Mouse (Mus musculus) right cerebral cortex, postnatal 4 days (tissue): ENCODE data around the gene Echdc2.
A peak's percentile ranks its signal among the peaks of the same experiment; 100 is the strongest.

Experiments used
- DNase-seq: peaks from one replicate; pipeline ENCODE4 v3.0.0-alpha.2; 2022

The Echdc2 gene

DNA sequence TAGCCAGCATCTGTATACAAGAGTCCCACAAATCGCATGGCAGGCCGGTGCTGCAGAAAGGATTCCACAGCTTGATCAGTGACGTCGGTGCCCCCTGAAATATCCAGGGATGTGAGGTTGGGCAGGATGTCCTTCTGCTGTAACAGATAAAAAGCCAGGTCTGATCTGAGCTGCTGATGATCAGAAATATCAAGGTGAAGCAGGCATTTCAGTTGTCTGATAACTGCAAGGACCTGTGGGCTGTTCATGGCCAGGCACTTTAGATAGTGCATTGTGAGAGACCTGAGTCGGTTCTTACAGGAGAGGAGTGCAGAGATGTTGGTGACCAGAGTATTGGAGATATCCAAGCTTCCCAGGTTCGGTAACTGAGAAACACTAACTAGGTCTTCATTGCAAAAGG is 39.4 kb downstream of the Echdc2 start:
- no peak for DNase-seq

DNA sequence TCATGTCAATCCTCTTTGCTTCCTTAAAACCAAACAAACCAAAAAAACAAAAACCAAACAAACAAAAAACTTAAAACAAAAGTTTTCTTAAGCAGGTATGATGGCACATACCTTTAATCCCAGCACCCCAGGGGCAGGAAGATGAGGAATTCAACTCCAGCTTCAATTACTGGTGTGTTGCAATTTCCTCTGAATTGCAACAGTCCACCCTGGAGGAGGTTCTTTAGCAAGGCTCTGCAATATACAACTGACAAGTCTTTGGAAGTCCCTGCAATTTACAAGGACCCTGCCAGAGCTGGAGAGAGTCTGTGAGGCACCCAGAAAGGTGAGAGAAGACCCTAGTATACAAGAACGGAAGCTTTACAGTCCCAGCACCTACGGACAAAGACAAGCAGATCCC is 47.8 kb downstream of the Echdc2 start:
- no peak for DNase-seq

DNA sequence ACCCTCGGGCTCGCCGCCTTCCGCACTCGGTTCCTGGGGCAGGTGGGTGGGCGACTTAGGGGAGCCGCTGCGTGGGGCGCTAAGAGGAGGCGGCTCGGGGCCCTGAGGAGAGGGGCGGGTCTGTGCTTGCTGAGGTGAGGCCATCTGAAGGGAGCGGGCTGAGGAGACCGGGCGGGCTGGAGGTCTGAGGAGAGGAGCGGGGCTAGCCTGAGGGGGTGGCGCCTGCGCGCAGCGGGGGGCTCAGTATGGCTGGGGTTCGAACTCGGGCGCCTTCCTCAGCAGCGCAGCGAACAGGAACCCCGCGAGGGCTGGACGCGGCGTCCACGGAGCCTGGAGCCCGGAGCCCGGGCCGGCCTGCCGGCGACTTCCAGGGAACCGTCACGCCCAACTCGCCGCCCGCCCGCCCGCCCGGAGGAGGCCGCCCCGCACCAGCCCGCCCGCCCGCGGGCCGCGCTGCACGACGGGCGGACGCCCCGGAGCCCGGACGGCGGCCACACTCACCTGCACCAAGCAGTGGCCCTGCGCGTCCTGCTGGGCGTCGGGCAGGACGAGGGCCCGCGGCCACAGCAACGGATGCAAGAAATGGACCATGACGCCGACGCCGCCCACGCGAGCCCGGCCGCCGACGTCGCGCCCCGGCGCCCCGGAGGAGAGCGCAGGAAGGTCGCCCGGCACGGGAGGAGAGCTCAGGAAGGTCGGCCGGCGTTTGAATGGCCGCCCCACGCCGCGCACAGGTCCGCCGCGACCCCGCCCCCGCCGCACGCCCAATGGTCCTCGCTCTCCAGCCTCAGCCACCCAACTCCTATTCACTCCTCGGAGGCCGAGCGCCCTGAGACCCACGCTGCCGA is 52.3 kb downstream of the Echdc2 start, which contains the start of gene Zyg11a:
Gene Zyg11a, minus strand, starts transcription at position 717 of the 848 bp plus-strand sequence.
- DNase-seq = peak; percentile 7

DNA sequence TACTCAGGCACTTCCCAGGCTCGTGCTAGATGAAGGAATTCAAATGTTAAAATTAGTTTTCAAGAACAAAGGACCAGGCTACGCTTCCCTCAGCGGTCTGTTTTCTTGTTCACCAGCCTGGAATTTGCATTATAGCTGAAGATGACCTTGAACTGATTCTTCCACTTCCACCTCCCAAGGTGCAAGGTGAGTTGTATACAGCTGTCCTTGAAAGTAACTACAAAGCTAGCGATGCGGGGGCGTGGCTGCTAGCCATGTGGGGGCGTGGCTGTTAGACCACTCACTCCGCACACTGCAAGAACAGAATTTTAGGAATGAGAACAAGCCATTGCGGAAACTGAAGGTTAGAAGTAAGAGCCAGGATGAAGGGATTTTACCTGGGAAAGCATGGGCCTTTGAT is 53.8 kb downstream of the Echdc2 start:
- no peak for DNase-seq

DNA sequence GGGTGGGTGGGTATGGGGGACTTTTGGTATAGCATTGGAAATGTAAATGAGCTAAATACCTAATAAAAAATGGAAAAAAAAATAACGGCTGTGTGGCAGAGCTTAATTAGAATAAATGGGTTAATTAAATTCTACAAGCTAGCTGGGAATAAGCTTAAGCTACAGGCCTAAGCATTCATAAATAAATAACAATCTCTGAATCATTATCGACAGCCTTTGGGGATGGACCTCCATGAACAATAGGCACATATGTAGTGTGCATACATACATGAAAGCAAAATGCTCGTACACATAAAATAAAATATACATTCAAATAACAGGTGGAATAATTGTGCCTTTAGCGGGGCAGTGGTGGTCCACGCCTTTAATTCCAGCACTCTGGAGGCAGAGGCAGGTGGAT is 57.3 kb downstream of the Echdc2 start:
- DNase-seq = no peak

DNA sequence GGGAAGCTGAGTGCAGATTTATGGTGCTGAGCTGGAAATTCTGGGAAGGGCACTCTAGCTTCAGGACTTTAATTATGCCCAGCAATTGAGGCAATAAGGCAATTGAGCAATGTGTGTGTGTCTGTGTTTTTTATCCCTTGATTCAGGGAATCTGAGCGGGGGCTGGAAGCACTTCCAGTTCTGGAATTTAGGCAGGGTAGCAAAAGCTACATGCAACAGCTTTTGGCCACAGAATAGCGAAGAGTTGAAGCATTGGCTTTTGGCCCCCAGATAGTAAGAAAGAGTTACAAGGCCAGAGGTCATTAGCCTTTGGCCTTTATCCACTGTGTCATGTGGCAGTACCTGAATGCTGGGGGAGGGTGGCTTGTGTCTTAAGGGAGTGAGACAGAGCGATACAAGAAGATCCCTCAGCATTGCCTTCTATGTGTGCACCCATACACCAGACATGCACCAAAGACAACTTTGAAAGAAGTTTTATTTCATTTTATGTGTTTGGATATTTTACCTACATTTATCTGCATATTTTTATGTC is 60.2 kb downstream of the Echdc2 start:
- DNase-seq = no peak
